Mouse (Mus musculus): Measurements from ENCODE around the gene Scand1.
A peak's percentile ranks its signal among the peaks of the same experiment; 100 is the strongest.

Gene Scand1

DNA sequence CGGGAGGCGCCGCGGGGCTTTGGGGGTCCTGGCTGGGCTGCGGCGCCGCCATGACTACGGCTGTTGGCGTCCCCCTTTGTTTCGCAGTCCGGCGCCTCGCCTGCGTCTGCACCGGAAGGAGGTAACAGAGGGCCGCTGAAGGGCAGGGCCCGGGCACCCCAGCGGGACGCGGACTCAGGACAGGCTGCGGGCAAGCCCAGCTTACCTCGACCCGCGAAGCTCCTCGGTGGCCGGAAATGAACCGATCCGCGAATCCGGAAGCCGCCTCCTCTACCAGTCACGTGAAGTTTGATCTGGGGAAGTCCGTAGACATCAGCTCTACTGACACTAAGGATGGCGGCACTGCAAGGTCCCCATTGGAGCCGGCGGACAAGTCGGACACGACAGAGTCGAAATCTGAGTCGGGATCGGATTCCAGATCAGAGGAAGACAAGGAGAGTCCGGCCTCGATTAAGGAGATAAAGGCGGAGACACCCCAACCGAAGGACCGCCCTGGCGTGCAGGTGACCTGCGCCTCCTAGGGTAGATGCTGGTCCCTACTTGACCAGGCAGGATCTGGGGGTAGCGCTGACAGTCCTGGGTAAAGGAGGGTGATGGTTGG is at the start of gene Scand1, which contains the start of gene Cnbd2:
TSS of gene Scand1 (minus strand) at position 408 of the 601 bp plus-strand sequence.
TSS of gene Cnbd2 (plus strand) at position 3 of the 601 bp plus-strand sequence.
- DNase-seq (ENCODE audit: low spot score): peak; percentile 36

DNA sequence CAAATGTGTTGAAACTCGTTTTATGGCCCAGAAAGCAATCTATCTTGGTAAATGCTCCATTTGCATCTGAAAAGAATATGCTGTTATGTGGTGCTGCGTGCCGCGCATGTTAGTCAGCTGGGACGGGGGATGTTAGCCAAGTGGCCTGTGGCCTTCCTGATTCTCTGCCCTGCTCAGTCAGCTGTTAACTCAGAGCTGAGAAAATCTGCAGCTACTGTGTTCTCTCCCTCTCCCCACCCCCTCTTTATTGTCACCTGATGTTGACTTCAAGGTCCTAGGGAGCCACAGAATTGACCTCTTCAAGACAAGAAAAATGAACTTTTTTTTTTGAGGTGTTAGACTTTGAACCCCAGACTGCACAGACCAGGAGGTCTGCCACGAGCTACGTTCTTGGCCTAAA is 43.5 kb upstream of the Scand1 start:
- DNase-seq (ENCODE audit: low spot score): no peak

DNA sequence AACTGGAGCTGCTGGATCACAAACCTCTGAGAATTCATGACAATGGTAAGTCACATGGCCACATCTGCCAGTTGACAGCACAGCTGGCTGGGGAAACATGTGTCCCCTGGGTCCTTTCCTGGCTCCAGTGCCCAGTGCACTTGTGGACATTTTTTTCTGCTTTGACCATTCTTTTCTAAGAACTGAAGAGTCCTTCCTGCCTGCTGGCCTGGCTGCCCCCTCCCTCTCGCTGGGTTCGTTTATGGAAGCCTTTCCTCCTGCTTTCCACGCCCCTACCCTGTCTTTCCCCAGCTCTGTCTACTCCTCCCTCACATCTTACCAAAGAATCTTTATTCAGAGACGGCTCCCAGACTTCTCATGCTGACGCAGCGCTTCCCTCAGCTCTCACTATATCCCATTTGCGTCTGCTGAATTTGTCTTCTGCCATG is 40.8 kb upstream of the Scand1 start:
- no peak for DNase-seq (ENCODE audit: low spot score)

DNA sequence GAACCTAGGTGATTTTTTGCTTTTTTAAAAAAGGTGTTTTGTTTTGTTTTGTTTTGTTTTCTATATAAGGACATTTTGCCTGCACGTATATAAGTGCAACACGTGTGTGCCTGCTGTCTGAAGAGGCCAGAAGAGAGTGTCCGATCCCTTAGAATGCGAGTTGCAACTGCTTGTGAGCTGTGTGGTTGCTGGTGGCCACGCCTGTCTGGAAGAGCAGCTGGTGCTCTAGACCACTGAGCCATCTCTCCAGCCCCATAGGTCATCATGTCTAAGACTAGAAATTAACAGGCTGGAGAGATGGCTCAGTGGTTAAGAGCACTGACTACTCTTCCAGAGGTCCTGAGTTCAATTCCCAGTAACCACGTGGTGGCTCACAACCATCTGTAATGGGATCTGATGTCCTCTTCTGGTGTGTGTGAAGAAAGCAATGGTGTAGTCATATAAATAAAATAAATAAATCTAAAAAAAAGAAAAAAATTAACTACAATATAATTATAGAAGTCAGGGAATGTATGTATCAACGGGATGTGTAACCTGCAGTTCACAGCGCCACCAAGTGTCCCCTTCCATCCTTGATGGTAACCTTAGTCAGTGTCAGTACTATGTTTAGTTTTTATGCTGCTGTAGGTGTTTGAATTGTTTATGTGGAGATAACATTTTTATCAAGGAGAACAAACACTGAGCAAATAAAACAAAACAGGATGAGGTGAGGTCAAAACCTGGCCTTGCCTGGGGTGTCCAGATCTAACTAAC is 40.1 kb upstream of the Scand1 start:
- no peak for DNase-seq (ENCODE audit: low spot score)

DNA sequence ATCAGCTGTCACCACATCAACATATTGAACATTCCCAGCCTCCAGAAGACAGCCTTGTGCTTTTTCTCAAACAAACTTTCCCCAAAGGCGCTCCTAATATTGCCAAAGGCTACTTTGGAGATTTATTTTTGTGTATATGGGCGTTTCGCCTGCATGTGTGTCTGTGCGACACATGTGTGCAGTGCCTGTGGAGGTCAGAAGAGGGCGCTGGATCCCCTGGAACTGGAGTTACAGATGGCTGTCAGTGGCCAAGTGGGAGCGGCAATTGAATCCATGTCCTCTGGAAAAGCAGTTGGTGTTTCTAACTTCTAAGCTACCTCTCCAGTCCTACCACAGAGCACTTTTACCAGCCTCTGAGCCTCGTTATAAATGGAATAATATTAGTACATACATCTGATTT is 38.7 kb upstream of the Scand1 start:
- no peak for DNase-seq (ENCODE audit: low spot score)

DNA sequence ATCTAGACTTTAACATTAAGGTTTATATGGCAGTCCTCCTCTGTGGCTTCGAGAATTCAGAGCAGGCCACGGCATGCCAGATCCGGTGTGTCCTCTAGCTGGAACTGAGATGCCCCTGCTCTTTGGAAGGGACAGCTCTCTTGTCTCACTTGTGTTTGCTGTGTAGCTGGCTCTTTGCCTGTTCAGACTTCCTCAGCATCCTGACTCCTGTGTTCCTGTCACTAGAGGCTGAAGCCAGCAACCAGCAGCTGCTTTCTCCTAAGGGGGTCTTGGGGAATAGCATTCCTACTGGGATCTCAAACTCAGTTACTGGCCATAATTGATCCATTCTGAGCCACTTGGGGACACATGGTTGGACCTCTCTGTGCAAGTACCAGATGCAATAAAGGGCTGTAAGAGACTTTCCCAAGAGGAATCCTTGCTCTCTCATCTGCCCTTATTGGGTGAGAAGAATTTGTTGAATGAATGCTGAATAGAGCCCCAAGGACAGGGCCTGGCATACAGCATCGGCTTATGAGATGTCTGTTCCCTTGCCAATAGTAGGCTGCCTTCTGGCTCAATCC is 36.9 kb upstream of the Scand1 start:
- DNase-seq (ENCODE audit: low spot score): no peak

DNA sequence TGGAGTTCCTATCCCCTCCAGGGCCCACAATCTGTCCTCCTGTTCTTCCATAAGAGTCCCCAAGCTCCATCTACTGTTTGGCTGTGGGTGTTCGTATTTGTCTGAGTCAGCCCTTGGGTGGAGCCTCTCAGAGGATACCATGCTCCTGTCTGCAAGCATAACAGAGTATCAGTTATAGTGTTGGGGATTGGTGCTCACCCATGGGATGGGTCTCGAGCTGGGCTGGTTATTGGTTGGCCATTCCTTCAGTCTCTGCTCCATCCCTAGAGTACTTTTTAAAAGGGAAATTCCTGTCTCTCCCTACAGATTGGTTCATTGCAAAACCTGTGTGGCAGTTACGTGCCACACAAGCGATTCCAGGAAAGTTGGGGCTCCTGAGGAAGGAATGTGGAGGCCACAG is 36.3 kb upstream of the Scand1 start:
- no peak for DNase-seq (ENCODE audit: low spot score)

DNA sequence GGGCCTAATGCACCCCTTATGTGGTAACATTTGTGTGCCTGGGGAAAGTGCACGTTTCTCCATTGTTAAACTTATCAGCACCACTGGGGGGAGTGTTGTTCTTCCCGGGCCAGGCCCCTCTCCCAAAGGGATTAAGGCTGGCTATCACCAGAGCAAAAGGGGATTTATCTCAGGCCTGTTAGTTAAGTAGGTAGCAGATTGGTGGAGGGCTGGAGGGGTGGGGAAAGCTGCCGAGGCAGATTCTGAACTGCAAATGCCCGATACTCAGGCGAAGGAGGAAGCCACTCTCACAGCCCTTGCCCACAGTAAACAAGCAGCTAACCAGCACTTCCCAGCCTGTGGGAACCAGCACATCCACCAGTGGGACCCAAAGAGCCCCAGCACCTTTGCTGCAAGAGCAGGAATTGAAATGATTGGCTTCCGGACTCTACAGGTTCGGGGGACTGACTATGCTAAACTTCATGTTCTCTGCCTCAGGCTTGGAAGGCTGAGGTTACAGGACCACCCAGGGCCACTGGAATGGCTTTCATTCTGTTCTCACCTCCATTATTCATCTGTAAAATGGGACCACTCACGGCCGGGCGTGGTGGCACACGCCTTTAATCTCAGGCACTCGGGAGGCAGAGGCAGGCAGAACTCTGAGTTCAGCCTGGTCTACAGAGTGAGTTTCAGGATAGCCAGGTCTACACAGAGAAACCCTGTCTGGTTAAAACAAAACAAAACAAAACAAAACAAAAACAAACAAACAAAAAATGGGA is 32.5 kb upstream of the Scand1 start:
- no peak for DNase-seq (ENCODE audit: low spot score)

DNA sequence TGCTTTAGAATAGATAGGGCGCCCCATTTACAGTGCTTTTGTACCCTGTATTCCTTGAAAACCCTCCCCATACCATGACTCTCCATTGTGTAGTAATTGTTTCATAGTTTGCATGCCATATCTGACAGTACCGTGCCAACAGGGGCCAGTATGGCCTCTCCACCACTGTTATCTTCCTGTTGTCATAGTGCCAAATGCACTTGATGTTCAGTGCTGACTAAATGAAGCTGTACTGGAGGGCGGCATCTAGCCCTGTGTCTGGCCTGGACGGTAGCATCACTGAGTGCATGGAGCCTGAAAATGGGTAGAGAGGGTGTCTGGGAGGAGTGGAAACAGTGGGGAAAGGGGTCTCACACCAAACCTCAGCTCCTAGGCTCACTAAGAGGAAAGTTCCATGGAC is 27.6 kb upstream of the Scand1 start:
- DNase-seq (ENCODE audit: low spot score): no peak

DNA sequence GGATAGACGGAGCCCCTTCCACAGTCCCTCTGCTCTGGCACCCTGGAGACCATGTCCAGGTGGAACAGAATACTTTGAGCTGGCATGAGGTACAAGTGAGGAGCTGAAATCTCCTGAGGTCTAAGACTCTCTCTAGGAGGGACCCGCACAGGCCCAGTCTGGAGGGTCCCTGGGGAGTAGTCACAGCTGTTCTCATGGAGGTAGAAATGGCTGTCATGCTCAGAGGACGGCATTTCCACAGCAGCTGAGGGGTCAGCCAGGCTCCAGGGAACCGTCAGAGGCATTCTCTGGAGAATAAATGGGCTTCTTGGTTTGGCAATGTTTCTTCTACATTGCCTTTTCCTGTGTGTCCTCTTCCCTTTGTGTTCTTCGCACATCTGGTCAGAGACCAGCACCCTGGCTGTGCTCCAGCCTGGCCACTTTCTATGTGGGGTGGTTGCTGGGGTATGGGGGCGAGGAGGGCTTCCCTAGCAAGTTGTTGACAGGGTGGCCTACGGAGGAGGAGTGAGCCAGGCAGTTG is 19.0 kb upstream of the Scand1 start:
- no peak for DNase-seq (ENCODE audit: low spot score)

DNA sequence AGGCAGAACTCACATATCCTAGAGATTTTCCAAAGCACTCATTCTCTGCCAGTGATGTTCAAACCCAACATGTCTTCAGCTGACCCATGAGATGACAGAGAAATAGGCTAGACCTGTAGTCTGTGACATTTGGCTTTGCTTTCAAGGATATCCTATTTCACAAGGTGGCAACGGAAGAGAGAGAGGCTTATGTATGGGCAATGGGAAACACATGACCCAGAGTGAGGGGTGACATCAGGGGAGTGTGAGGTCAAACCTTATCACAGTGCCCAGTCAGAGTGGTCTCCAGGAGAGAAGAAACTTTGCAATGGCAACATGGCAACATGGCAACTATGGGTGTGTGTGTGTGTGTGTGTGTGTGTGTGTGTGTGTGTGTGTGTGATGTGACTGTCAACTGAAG is 18.2 kb upstream of the Scand1 start:
- DNase-seq (ENCODE audit: low spot score): no peak

DNA sequence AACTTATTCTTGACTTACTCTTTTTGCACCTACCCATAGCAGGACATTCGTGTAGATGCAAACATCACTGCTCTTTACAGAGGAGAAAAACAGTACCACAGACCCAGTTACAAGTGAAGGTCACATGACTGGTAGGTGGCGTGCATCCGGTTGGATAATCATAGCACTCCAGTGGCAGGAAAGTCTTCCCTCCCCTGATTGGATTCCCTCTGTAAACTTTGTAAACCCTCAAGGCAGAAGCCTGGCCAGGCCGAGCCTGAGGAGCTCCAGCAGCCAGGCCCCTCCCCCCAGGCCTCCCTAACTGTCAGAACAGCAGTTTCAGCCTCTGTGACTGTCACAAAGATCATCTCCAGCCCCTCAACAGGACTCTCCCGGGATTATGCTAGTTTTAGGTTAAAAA is 12.2 kb upstream of the Scand1 start:
- DNase-seq (ENCODE audit: low spot score): no peak

DNA sequence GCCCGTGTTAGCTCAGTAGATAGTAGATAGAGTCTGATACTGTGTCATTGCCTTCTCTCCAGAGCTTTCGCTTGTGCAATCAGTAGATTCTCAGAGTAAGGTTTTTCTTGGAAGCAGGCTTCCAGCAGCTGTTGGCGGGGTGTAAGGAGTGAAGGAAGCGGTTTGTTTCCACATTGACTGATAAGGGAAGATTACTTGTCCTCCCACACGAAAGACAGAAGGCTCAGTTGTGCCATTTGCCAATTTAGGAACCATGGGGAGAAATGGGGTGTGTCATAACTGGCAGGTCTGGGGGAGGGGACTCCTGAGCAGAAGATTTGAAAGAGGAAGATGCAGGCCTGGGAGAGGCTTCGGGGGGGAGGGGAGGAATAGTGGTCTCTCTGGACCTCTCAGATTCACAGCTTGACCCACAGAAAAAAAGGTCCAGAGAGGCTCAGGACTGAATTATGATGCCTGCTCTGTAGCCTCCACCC is 11.6 kb upstream of the Scand1 start:
- no peak for DNase-seq (ENCODE audit: low spot score)

DNA sequence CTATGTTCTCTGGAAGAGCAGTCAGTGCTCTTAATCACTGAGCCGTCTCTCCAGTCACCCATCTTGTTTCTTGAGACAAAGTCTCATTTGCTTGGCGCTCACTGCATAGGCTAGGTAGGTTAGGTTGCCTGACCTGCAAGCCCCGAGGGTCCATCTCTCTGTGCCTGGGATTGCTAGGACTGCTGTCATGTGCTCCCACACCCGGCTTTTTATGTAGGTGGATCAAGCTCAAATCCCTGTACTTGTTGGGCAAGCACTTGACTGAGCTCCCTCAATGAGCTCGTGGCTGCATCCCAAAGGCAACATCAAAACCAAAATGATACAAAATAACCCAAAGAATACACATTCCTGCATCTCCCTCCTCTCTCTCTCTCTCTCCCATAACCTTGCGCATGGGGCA is 9.0 kb upstream of the Scand1 start:
- DNase-seq (ENCODE audit: low spot score): no peak

DNA sequence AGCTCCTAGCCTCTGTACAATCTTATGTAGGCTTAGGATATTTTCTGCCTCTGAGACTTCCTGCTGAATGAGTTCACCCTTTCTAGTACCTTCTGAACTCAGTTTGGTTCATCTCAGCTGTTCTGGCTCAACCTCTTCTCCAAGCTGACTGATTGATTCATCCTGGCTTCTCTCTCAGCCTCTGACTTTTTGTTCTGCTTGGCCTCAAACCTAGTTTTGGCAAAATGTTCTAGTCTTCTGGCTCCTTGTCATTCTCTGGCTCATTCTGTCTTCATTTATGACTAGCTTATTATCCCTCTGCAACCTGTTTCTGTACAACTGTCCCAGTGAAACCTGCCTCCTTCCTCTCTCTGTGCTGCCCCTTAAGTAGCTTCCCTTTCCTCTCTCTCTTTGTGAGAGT is 6.0 kb upstream of the Scand1 start:
- DNase-seq (ENCODE audit: low spot score): no peak

DNA sequence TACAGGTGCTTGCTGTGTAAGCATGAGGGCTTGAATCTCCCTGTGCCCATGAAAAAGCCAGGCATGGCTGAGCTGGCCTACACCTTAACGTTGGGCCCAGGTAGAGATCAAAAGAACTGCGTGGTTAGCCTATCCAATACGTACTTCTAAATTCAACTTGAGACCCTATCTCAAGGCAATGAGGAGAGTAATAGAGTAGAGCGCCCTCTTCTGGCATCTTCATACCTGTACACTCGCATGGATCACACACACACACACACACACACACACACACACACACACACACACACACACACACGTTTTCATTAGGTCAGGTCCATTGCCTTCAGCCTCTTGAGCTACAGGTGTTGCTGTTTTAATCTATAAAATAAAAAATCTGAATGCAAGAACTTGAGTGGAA is 2.3 kb upstream of the Scand1 start:
- no peak for DNase-seq (ENCODE audit: low spot score)

DNA sequence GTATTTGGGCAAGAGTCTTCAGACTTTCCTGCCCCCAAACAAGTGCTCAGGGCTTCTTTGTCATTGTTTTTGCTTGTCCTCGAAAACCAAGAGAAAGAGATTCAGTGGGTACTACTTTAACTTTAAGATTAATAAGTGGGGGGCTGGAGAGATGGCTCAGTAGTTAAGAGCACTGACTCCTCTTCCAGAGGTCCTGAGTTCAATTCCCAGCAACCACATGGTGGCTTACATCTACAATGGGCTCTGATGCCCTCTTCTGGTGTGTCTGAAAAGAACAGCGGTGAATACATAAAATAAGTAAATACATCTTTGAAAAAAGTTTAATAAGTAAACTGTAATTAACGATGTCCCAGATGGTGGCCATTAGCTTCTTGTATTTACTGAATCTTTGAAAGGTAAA is 649 bp upstream of the Scand1 start:
- no peak for DNase-seq (ENCODE audit: low spot score)

DNA sequence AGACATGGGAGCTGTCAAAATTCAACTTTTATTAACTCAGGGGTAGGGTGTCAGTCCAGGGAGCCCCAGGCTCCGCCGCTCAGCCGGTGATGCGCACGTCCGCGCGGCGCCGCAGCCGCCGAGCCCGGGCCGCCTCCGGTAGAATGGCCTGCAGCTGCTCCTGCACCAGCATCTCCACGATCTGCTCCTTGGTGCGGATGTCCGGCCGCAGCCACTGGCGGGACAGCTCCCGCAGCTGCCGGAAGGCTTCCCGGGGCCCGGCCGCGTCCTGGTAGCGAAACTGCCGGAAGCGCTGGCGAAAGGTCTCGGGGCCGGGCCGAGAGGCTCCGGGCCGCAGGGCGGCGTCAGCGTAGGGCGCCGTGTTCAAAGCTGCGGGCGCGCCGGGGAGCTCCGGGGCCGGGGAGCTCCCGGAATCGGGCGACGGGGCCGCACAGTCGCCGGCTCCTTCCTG is 638 bp downstream of the Scand1 start:
- DNase-seq (ENCODE audit: low spot score): no peak

DNA sequence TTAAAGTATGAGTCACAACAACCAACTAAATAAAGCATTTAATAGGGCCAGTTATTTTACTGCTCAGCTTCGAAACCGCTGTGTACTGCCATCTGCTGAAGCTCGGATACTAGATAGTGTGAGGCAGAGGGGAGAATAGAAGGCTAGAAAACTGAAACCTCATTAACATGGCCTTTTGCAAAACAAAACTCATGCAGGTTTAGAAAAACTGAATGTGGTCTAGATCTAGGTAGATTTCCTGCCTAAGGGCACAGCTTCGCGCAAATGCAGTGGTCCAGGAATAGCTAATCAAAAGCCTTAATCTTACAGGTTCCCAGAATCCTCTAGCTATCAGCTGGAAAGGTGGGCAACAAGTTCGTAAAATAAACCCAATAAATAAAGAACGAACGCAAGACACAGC is 1.1 kb downstream of the Scand1 start:
- DNase-seq (ENCODE audit: low spot score): no peak

DNA sequence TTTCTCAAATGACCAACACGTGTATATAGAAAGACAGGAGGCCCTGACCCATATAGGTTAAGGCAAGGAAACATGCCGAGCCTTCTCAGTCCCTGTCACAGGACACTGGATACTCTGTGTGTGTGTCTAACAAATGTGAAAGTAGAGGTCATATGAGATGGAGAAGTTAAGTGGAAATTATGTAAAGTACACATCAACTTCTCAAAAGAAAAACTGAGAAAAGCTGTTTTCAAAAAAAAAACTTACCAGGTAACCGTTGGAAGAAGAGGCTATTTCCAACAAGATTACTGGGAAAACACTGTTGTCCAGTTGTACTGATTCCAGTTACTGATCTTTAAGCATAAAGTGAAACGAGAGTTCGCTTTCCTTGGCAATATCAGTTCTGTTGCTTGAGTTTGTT is 1.6 kb downstream of the Scand1 start:
- DNase-seq (ENCODE audit: low spot score): no peak

DNA sequence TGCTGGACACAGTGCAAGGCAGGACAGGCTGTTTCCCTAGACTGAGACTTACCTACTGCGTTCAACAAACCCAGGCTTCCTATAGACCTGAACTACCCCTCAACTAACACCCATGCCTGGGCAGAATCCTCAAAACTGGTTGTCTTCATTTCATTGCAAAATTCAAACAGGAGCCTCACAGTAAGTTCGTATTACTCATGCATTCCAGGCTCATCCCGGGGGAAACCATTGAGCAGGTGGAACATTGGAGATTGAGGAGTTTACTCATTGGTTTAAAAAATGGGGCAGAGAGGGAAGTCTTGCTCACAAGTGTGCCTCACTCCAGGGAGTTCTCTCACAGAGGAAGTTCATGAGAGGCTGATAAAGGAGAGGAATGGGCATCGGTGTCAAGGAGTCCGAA is 2.0 kb downstream of the Scand1 start:
- no peak for DNase-seq (ENCODE audit: low spot score)

DNA sequence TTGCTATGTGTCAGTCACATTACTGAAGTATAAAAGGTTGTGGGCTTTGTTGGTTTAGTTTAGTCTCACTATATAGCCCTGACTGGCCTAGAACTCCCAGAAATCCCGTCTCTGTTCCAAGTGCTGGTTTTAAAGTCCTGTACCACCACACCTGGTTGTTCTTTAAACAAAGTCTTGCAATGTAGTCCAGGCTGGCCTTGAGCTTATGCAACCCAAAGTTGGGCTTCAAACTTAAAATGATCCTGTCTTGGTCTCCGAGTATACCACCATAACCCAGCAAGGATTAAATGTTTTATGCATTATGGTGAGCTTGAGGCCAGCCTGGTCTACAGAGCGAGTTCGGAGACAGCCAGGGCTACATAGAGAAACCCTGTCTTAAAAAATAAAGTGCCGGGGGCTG is 2.6 kb downstream of the Scand1 start:
- no peak for DNase-seq (ENCODE audit: low spot score)

All from urinary bladder, postnatal 10 days (tissue).